Mouse (Mus musculus) liver, embryonic 11.5 days (tissue): ENCODE measurements at regions not wholly inside any gene's neighbourhood (a gene's known extent, or its start where the extent isn't known, plus 50 kb on each side); places are given as distances from the start of the nearest gene placed in this dataset.
A peak's percentile ranks its signal among the peaks of the same experiment; 100 is the strongest.

ENCODE experiments used
- ATAC-seq: fragments of 200-750 bp; cut with Nextera tagmentation; replicated peaks from 2 replicates; pipeline ENCODE4 v1.8.0; 2017; ENCODE audit warnings: moderate number of reproducible peaks, mild to moderate bottlenecking, moderate TSS enrichment, moderate library complexity; ENCODE audit not compliant: low FRiP score
- DNase-seq: peaks from one replicate; pipeline ENCODE4 v3.0.0-alpha.2; 2017; ENCODE audit warnings: low spot score
- H3K27ac ChIP-seq: fragments of 300-500 bp; sonication (generic); 2 replicates; pipeline ENCODE4 v1.5.1; 2014; ENCODE audit warnings: mild to moderate bottlenecking, low read depth, low read length, control low read depth
- H3K27me3 ChIP-seq: fragments of 300-500 bp; sonication (generic); replicated peaks from 2 replicates; pipeline ENCODE4 v1.6.1; 2014; ENCODE audit warnings: low read length, mixed read lengths; ENCODE audit not compliant: control insufficient read depth, insufficient read depth
- H3K36me3 ChIP-seq: fragments of 300-500 bp; sonication (generic); 2 replicates; pipeline ENCODE4 v1.6.1; 2014; ENCODE audit warnings: mild to moderate bottlenecking, low read length, moderate library complexity, mixed read lengths; ENCODE audit not compliant: control insufficient read depth, insufficient read depth
- H3K4me1 ChIP-seq: fragments of 300-500 bp; sonication (generic); replicated peaks from 2 replicates; pipeline ENCODE4 v1.6.1; 2014; ENCODE audit warnings: low read length, mixed read lengths; ENCODE audit not compliant: control insufficient read depth, insufficient read depth
- H3K4me2 ChIP-seq: fragments of 300-500 bp; sonication (generic); 2 replicates; pipeline ENCODE4 v1.6.1; 2014; ENCODE audit warnings: mild to moderate bottlenecking, control low read depth, moderate library complexity
- H3K4me3 ChIP-seq: fragments of 300-500 bp; sonication (generic); 2 replicates; pipeline ENCODE4 v1.5.1; 2014; ENCODE audit warnings: low read depth, low read length, control low read depth
- H3K9ac ChIP-seq: fragments of 300-500 bp; sonication (generic); 2 replicates; pipeline ENCODE4 v1.6.1; 2014; ENCODE audit warnings: low read depth, low read length, control low read depth
- H3K9me3 ChIP-seq: fragments of 300-500 bp; sonication (generic); 2 replicates; pipeline ENCODE4 v1.6.1; 2016; ENCODE audit warnings: low read length, inconsistent platforms, mixed read lengths; ENCODE audit not compliant: control insufficient read depth
- WGBS: fragments of 180-500 bp; shearing (Covaris S2); extraction: QIAGEN DNeasy Blood & Tissue Kit; methylation state at CpG from one replicate; pipeline ENCODE4 v1.1.7; 2014; 5-methylcytosine and 5-hydroxymethylcytosine counted together

GRCm38 (mm10) chr13:30085446-30085845 lies 50.8 kb upstream of the Mboat1 start:
- Histone ChIP-seq H3K27me3 (no peaks in the 10 kb centered on the region), H3K36me3 (no peaks in the 10 kb centered on the region), H3K9me3 (no peaks in the 10 kb centered on the region), H3K4me2 (peak overlapping the region; percentile 3; the same call in 1 of the 2 replicates), H3K4me3 (no peak overlapping the region), H3K27ac (no peak overlapping the region), H3K9ac (no peak overlapping the region), H3K4me1 (0 out of 2 replicates have a peak, but pooled peaks cover 2% of the 10 kb centered on the region)
- WGBS = 48% methylated on average over 4 of the region's 4 CpGs
- DNase-seq (no peak), ATAC-seq (no peak)

DNA sequence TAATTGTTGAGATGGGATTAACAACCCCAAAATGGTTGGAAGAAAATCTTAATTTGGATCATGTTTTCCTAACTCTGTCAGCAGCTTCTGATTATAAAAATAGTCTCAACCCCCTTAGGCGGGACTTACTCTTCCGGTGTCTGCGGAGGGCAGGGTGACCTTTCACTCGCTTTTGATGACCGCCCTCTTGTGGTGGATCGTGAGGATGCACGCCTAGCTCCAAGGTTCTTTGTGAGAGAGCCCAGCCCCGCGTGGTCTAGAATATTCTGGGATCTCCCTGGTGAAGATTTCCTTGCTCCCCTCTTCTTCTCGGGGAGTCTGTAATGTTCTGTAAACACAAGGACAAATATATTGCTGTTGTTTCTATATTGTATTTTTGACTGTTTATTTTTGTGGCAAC lies 51.3 kb upstream of the Mboat1 start:
- H3K4me3 ChIP-seq = no peak overlapping the region
- ATAC-seq = peak; percentile 81
- no peaks in the 10 kb centered on the region for H3K9me3 ChIP-seq

DNA sequence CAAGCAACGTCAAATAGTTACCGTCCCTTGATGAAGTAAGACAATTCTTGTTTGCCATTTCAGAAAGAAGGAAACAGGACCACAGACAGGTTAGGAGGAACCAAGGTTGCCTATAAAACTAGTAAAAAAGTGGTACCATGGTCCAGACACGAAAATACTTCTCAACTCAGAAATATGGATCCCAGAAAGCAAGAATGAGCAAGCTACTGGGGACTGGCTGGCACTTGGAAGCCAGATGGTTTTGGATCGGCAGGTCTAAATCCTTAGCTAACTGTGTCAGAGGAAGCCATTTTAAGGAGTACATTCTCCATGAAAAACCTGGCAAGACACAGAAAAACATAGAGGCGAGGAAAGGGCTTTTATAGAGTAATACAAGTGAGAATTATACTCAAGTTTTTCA lies 51.9 kb upstream of the Mboat1 start:
- H3K9me3 ChIP-seq = no peaks in the 10 kb centered on the region
- H3K9ac ChIP-seq = 0 out of 2 replicates have a peak overlapping the region, but pooled peaks have one; percentile 30
- H3K4me1 ChIP-seq = 0 out of 2 replicates have a peak, but pooled peaks cover 2% of the 10 kb centered on the region
- peak; percentile 38 for DNase-seq
- peak; percentile 19 for ATAC-seq
- no peak overlapping the region for H3K4me3 ChIP-seq
- no peaks in the 10 kb centered on the region for H3K36me3 ChIP-seq
- 38% methylated on average over 5 of the region's 5 CpGs for WGBS
- H3K27ac ChIP-seq = peak overlapping the region; percentile 61
- peak overlapping the region; percentile 37 for H3K4me2 ChIP-seq
- H3K27me3 ChIP-seq = no peaks in the 10 kb centered on the region

More for the DNA sequence above, 51.3 kb upstream of the Mboat1 start:
- Histone ChIP-seq H3K4me1 (0 out of 2 replicates have a peak, but pooled peaks cover 2% of the 10 kb centered on the region), H3K27me3 (no peaks in the 10 kb centered on the region), H3K27ac (no peak overlapping the region), H3K36me3 (no peaks in the 10 kb centered on the region), H3K9ac (no peak overlapping the region), H3K4me2 (peak overlapping the region; percentile 3)
- 0% methylated on average over 10 of the region's 10 CpGs for WGBS
- DNase-seq = peak; percentile 91

DNA sequence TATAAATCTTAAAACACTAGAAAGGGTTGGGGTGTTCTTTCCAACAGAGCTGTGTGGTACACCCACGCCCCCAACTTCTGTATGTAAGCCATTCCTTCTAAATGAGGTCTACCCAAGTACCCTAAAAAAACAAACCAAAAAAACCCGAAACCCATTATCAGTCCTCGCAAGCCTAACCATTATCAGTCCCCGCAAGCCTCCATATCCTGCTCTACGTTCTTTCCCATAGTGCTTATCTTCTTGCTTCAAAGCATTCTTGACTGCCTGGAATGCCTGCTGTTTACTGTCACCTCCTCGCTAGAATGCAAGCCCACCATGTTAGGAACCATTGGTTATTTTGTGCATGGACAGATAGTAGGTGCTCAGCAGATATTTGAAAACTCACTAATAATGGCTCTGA lies 52.3 kb upstream of the Mboat1 start:
- Histone ChIP-seq H3K27me3 (no peaks in the 10 kb centered on the region), H3K9me3 (no peaks in the 10 kb centered on the region), H3K9ac (no peak overlapping the region), H3K36me3 (no peaks in the 10 kb centered on the region), H3K4me1 (0 out of 2 replicates have a peak, but pooled peaks cover 2% of the 10 kb centered on the region), H3K27ac (peak overlapping the region; percentile 61), H3K4me2 (peak overlapping the region; percentile 37), H3K4me3 (no peak overlapping the region)
- ATAC-seq (peak; percentile 94), DNase-seq (peak; percentile 40)
- 12% methylated on average over 6 of the region's 6 CpGs for WGBS

GRCm38 (mm10) chr13:30082761-30083160 lies 53.5 kb upstream of the Mboat1 start:
- no peak overlapping the region for H3K4me2 ChIP-seq
- no peak overlapping the region for H3K9ac ChIP-seq
- DNase-seq = no peak
- 86% methylated on average over 2 of the region's 2 CpGs for WGBS
- no peaks in the 10 kb centered on the region for H3K9me3 ChIP-seq
- H3K36me3 ChIP-seq = no peaks in the 10 kb centered on the region
- no peaks in the 10 kb centered on the region for H3K27me3 ChIP-seq
- H3K4me3 ChIP-seq = no peak overlapping the region
- ATAC-seq = no peak
- 0 out of 2 replicates have a peak, but pooled peaks cover 2% of the 10 kb centered on the region for H3K4me1 ChIP-seq
- H3K27ac ChIP-seq = no peak overlapping the region

- ATAC-seq (no peak), DNase-seq (no peak)
- H3K9ac ChIP-seq = no peak overlapping the region
- H3K9me3 ChIP-seq = no peaks in the 10 kb centered on the region
- H3K27ac ChIP-seq = no peak overlapping the region
- 75% methylated on average over 15 of the region's 15 CpGs for WGBS
- no peaks in the 10 kb centered on the region for H3K36me3 ChIP-seq
- no peak overlapping the region for H3K4me3 ChIP-seq
- H3K27me3 ChIP-seq = no peaks in the 10 kb centered on the region
- H3K4me2 ChIP-seq = no peak overlapping the region
- 0 out of 2 replicates have a peak, but pooled peaks cover 2% of the 10 kb centered on the region for H3K4me1 ChIP-seq
Measured at GRCm38 (mm10) chr13:30080705-30081474, 55.4 kb upstream of the Mboat1 start.

DNA sequence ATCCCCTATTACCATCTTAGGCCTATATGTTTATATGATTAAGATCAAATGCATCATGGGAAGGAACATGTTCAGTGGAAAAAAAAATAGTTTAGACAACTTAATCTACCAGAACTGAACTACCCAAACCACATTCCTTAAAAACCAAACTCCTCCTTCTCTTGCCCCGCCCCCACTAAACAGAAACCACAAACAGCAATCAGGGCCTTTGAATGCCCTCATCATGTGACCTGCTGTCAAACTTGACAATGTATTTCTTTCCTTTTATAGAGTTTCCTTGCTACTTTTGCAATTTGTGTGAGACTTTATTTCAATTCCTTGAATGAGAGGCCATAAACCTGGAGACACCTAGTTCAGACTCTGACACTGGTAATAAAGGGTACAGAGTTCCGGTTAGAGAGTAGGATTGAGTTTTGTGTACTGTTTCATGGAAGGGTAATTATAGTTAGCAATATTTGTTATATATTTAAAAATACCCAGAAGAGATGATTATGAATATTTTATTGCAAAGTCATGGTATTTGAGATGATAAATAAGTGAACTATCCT lies 61.7 kb upstream of the Mboat1 start:
- 88% methylated on average over 2 of the region's 2 CpGs for WGBS

GRCm38 (mm10) chr13:30074069-30074468 lies 62.2 kb upstream of the Mboat1 start:
- Histone ChIP-seq H3K27ac (no peak overlapping the region), H3K36me3 (no peaks in the 10 kb centered on the region), H3K9ac (no peak overlapping the region), H3K4me1 (no peaks in the 10 kb centered on the region), H3K27me3 (no peaks in the 10 kb centered on the region), H3K9me3 (no peaks in the 10 kb centered on the region), H3K4me2 (no peak overlapping the region), H3K4me3 (no peak overlapping the region)
- DNase-seq = no peak
- ATAC-seq = no peak
- 75% methylated on average over 3 of the region's 3 CpGs for WGBS

More for the DNA sequence above, 61.7 kb upstream of the Mboat1 start:
- Histone ChIP-seq H3K4me3 (no peak overlapping the region), H3K36me3 (no peaks in the 10 kb centered on the region), H3K9ac (no peak overlapping the region), H3K9me3 (no peaks in the 10 kb centered on the region), H3K4me1 (no peaks in the 10 kb centered on the region), H3K27ac (no peak overlapping the region), H3K27me3 (no peaks in the 10 kb centered on the region), H3K4me2 (no peak overlapping the region)
- ATAC-seq (no peak), DNase-seq (no peak)

DNA sequence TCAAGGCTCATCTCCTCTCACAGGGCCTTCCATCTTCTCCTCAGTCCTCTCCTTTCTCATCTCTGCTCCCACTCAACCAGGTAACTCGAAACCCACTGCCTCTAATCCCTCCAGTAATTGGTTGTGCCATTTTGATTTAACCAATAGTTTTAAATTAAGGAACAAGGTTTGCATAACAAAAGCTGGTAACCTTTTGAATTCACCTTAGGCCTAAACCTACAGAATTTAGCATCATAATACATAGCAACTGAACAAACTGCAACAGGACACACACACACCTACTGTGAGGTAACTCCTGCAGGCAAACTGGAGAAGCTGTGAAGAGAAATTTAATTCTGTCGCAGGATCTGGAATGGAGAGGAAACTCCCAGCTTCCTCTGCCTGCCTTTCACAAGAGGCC lies 66.9 kb upstream of the Mboat1 start:
- Histone ChIP-seq H3K36me3 (no peaks in the 10 kb centered on the region), H3K4me3 (no peak overlapping the region), H3K27ac (no peak overlapping the region), H3K4me2 (no peak overlapping the region), H3K4me1 (no peaks in the 10 kb centered on the region), H3K9me3 (no peaks in the 10 kb centered on the region), H3K9ac (no peak overlapping the region), H3K27me3 (no peaks in the 10 kb centered on the region)
- ATAC-seq (no peak), DNase-seq (no peak)
- 67% methylated on average over 2 of the region's 2 CpGs for WGBS
